Mouse (Mus musculus) layer of hippocampus, postnatal 14 days (tissue): Measurements from ENCODE around the gene Hsd17b14. TPM values are rescaled to one million over a fixed set of nuclear protein-coding genes. Genes with fewer than 3 reads are reported as not detected.
"Not testable (repeated sequence)": the region's sequence is repeated elsewhere in the genome, so short reads cannot be mapped to it uniquely, and the experiment has no call there.

Experiments used
- DNase-seq, 2 experiments: peaks; one replicate each; pipeline ENCODE4 v3.0.0; 2021 to 2022; ENCODE audit warnings: low spot score in 2 of 2, mixed read lengths in 1 of 2
- total RNA-seq, 2 experiments: library from RNA; stranded (reverse); gene quantifications; 2 replicates each; pipeline ENCODE4 v1.2.3; 2021

The Hsd17b14 gene
- total RNA-seq, 2 experiments from 2014 or later = not detected

GRCm38 (mm10) chr7:45527169-45527568 lies 27.5 kb upstream of the Hsd17b14 start:
- DNase-seq = not testable (repeated sequence)

DNA sequence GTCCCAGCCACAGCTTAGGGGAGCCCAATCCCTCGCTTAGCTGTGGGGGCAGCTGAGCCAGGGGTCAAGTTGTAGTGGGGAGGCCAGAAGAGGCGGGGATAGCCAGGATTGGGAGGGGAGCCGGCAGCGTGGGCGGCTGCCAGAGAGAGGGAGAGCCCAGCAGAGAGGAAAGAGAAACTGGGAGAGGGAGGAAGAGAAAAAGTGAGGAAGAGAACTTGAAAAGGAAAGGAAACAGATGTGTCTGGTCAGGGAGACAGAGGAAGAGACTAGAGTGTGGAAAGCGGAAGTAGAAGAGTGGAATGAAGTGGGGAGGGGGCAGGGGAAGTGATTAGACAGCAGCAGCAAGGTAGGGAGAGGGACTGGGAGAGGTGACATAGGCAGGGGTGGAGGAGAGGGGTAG lies 25.2 kb upstream of the Hsd17b14 start:
- DNase-seq = no peak

DNA sequence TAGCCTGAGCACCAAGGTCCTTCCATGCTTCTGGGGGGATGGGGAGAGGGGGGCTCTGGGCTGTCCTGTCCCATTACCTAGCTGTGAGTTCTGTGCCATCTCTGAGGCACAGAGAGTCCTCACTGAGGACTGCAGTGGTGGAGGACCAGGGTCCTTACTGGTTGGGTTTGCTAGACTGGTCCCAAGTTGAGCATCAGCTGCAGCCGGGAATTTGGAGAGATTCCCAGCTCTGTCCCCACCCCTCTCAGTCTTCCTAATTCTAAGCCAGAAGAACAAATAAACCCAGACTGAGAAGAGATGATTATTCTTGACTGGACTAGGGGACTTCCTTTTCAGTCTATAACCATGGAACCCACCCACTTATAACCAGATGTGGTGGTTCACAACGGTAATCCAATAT lies 24.1 kb upstream of the Hsd17b14 start:
- no peak for DNase-seq

- no peak for DNase-seq
Observed at GRCm38 (mm10) chr7:45535676-45536075, 19.0 kb upstream of the Hsd17b14 start.

- no peak for DNase-seq
Observed at GRCm38 (mm10) chr7:45537602-45538001, 17.1 kb upstream of the Hsd17b14 start.

- peak; percentile 57 to 72 for DNase-seq
Observed at GRCm38 (mm10) chr7:45538163-45539041, 16.3 kb upstream of the Hsd17b14 start.

DNA sequence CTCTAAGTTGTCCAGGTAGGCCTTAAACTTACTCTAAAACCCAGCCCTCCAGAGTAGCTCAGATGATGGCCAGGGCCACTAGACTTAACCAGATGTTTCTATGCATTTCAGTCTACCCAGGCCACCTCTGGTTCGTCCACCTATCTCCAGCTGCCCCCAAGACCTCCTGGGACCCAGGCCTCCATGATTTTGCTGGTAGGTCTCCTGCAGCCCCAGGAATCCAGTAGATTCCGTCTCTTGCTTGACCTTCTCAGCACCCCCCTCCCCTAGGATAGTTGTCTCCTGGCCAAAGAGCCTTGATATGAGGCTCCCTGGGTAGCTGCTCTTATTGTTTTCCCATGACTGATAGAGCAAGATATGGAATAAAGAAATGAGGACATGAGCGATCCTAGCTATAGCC lies 15.6 kb upstream of the Hsd17b14 start:
- DNase-seq = no peak

DNA sequence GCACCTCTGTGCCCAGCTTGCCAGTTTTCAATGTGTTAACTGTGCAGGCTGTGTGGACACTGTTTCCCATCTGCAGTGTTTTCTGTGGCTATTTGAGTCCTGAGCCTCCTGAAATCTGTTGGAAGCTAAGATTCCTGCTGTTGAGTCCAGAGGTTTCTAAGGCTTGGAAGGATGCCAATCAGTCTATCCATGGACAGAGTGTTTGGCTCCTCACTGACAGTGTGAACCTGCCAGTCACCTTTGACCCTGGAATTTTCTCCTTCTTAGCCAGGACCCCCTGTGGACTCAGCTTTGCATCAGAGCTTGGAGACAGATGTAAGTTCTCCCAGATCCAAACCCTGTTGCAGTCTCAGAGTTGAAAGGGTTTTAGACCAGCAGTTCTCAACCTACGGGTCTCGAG lies 14.5 kb upstream of the Hsd17b14 start:
- no peak for DNase-seq

DNA sequence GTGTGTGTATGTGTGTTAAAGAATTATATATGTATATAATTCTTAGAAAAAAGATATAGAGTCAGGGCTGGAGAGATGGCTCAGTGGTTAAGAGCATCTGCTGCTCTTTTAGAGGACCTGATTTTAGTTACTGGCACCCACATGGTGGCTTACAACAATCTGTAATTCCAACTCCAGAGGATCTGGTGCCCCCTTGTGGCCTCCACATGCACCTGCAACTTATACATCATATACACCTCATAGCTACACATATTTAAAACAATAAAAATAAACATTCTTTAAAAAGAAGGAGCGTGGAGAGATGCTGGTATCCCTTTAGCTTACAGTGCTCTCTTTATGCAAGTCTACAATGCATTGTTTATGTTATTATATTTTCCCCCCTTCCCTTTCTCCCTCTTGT lies 10.2 kb upstream of the Hsd17b14 start:
- no peak for DNase-seq

- DNase-seq = no peak
Observed at GRCm38 (mm10) chr7:45549641-45550436, 4.9 kb upstream of the Hsd17b14 start.

DNA sequence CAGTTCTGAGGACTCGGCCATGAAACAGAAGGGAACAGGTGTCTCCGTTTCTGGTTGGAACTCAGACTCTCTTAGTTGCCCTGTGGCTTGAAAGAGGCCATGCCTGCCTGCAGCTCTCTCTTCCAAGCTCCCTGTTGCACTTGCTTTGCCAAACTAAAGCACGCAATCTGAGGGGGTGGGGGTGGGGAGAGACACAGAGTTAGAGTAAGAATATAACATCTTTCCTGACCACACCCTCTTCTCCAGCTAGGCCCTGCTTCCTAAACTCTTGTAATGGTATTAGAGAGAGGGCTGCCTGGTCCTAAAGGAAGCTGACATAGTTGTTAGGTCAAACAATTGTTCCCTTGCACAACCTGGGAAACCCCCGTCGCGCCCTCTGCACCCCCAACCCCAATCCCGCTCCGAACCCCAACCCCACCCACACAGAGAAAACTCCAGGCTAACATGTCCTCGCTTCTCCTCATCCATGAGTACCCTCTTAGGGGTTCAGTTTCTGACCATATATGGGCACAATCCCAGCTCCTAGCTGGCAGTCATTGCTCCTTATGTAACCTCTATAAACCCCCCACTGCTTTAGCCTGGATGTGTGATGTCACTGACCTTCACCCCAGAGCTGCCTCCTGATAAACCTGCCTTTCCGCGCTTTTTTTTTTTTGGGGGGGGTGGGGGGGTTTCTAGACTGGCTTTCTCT lies 3.7 kb upstream of the Hsd17b14 start:
- DNase-seq = no peak

GRCm38 (mm10) chr7:45551512-45551883 lies 3.2 kb upstream of the Hsd17b14 start:
- no peak for DNase-seq

DNA sequence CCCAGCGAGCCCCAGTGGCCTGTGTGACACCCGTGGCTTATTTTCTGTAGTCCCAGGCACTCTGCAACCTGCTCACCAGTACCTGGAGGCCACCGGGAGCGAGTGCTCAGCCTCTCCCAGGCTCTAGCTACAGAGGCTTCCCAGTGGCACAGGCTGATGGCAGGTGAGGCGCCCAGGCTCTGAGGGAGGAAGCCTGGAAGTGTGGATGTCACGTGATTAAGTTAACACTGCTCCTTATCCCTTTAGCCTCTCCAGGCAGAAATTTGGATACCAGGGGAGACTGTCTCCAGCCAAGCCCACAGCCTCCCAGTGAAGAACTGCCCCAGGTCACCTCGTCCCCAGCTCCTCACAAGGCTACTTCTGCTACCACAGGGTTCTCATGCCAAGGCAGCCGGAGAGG lies 1.2 kb upstream of the Hsd17b14 start:
- DNase-seq = no peak

DNA sequence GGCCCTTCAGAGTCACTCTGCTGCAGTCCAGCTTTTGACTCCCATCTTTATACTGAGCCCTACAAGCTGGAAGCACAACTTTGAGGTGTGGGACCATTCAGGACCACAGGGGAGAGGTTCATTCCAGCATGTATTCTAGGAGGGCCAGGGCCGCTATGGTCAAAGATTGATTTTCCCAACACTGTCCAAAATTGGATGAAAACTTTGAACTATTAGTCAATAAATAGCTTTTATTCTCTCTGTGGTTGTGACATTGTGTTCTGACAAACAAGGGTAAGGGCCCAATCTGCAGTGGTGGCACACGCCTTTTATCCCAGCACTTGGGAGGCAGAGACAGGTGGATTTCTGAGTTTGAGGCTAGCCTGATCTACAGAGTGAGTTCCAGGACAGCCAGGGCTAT lies 703 bp upstream of the Hsd17b14 start:
- no peak for DNase-seq

- peak; percentile 42 to 75 for DNase-seq
Observed at GRCm38 (mm10) chr7:45555787-45556186, 1.1 kb downstream of the Hsd17b14 start.

DNA sequence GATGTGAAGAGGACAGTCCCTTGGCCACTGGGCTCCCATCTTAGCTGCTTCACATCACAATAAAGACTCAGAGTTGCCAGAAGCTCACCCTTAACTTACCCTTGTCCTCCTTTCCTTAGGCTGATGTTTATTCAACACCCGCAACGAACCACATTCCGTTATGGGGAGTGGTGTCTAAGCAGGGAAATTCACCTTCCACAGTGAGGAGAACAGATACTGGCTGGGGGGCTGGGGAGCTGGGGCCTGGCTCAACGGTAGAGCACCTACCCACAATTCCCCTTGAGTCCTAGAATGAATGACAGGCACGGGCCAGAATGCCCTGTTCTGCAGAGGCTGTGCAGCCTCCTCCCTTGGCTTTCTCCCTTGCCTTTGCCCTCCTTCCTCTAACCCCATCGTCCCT lies 4.2 kb downstream of the Hsd17b14 start:
- DNase-seq = no peak

DNA sequence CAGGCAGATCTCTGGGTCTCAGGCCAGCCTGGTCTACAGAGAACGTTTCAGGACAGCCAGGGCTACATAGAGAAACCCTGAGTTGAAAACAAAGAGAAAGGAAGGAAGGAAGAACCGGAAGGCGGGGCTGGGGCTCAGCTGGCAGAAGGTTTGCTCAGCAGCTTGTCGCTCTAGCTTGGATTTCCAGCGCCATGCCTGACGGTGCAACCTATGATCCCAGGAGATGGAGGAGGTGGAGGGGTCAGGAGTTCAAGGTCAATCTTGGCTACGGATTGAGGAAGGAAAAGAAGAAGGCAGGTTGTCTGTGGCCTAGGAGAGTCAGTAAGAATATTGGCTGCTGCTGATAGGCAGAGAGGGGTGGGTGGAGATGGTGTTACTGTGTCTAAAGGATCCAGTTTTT lies 5.5 kb downstream of the Hsd17b14 start:
- DNase-seq = no peak

- peak; percentile 71 to 80 for DNase-seq
Observed at GRCm38 (mm10) chr7:45560843-45561623, 6.3 kb downstream of the Hsd17b14 start.

- no peak for DNase-seq
Observed at GRCm38 (mm10) chr7:45561624-45562520, 7.2 kb downstream of the Hsd17b14 start.

GRCm38 (mm10) chr7:45564811-45565210 lies 10.1 kb downstream of the Hsd17b14 start:
- DNase-seq = no peak
